In genomic region chr2:176423294-176423693, GRCm38 (mm10) we compare ENCODE assay signal across 8 mouse cellular contexts. TPM values are rescaled to one million over a fixed set of nuclear protein-coding genes. Genes with fewer than 3 reads are reported as not detected.
DNase-seq lines count a peak whose midpoint lies in the region; ATAC-seq lines count a peak whose summit lies in the region.
"Not testable (repeated sequence)": the region's sequence is repeated elsewhere in the genome, so short reads cannot be mapped to it uniquely, and the experiment has no call there.
"Had no signal": no experiment of that assay in that cellular context is flagged by ENCODE, and none has a peak within 500 bp of the region (broad histone marks: within the 10 kb centered on the region; RNA-seq: fewer than 3 reads in every experiment).

Gm14435 (plus strand) TSS chr2:176423594.

- WGBS in forebrain, embryonic 11.5 days, result no CpG with 5 or more reads among the region's 6 CpGs
- no CpG with 5 or more reads among the region's 6 CpGs for WGBS in heart, embryonic 12.5 days
- WGBS in hindbrain, embryonic 14.5 days, result no CpG with 5 or more reads among the region's 6 CpGs
- no CpG with 5 or more reads among the region's 6 CpGs for WGBS in midbrain, embryonic 14.5 days

- H3K27ac ChIP-seq in forebrain, embryonic 11.5 days (ENCODE audit: low read depth, low read length); heart, embryonic 12.5 days (ENCODE audit: poor library complexity, severe bottlenecking); hindbrain, embryonic 14.5 days; midbrain, embryonic 14.5 days (replicated peaks; ENCODE audit: low read depth, low read length): not testable (repeated sequence)

- H3K36me3 ChIP-seq in forebrain, embryonic 11.5 days (ENCODE audit: control insufficient read depth, insufficient read depth, low read length); heart, embryonic 12.5 days; hindbrain, embryonic 14.5 days (replicated peaks; ENCODE audit: control insufficient read depth, insufficient read depth); midbrain, embryonic 14.5 days (ENCODE audit: control insufficient read depth, insufficient read depth, low read length): not testable (repeated sequence)

- H3K9ac ChIP-seq in forebrain, embryonic 11.5 days (ENCODE audit: low read length); heart, embryonic 12.5 days; hindbrain, embryonic 14.5 days; midbrain, embryonic 14.5 days (replicated peaks; ENCODE audit: low read length): not testable (repeated sequence)

- DNase-seq in adrenal gland, postnatal 25 days; forebrain, embryonic 11.5 days (ENCODE audit: low spot score); hindbrain, embryonic 14.5 days (ENCODE audit: low spot score); layer of hippocampus, adult 8-10 months (ENCODE audit: low spot score in 2 of 2); left cerebral cortex, postnatal 4 days; midbrain, embryonic 14.5 days: not testable (repeated sequence)

- ATAC-seq in forebrain, embryonic 11.5 days (replicated peaks; ENCODE audit: low FRiP score); heart, embryonic 12.5 days (ENCODE audit: insufficient number of reproducible peaks, low FRiP score); hindbrain, embryonic 14.5 days (ENCODE audit: low FRiP score); midbrain, embryonic 14.5 days (ENCODE audit: low FRiP score, low TSS enrichment): not testable (repeated sequence)

- H3K9me3 ChIP-seq in forebrain, embryonic 11.5 days (ENCODE audit: control insufficient read depth, low read length); heart, embryonic 12.5 days (replicated peaks); hindbrain, embryonic 14.5 days (ENCODE audit: control insufficient read depth, low read length); midbrain, embryonic 14.5 days (ENCODE audit: control insufficient read depth, low read length): not testable (repeated sequence)

- not testable (repeated sequence) for H3K4me2 ChIP-seq in forebrain, embryonic 11.5 days (ENCODE audit: low read depth, low read length, severe bottlenecking); heart, embryonic 12.5 days; hindbrain, embryonic 14.5 days (replicated peaks); midbrain, embryonic 14.5 days (ENCODE audit: low read length)

- not testable (repeated sequence) for H3K27me3 ChIP-seq in forebrain, embryonic 11.5 days (ENCODE audit: control insufficient read depth, insufficient read depth, low read length); heart, embryonic 12.5 days (replicated peaks); hindbrain, embryonic 14.5 days (ENCODE audit: control insufficient read depth, insufficient read depth, low read length); midbrain, embryonic 14.5 days (ENCODE audit: control insufficient read depth, insufficient read depth, low read length)

- intact Hi-C loops in left cerebral cortex, postnatal 4 days (cut with DNase I), result not testable (repeated sequence)

- not testable (repeated sequence) for H3K4me3 ChIP-seq in forebrain, embryonic 11.5 days (ENCODE audit: low read depth, low read length); heart, embryonic 12.5 days; hindbrain, embryonic 14.5 days (replicated peaks; ENCODE audit: low read length); midbrain, embryonic 14.5 days (replicated peaks; ENCODE audit: low read depth, low read length)

- not testable (repeated sequence) for H3K4me1 ChIP-seq in forebrain, embryonic 11.5 days (replicated peaks; ENCODE audit: control insufficient read depth, insufficient read depth, low read length); heart, embryonic 12.5 days (replicated peaks); hindbrain, embryonic 14.5 days (replicated peaks; ENCODE audit: control insufficient read depth, insufficient read depth, low read length); midbrain, embryonic 14.5 days (ENCODE audit: control insufficient read depth, insufficient read depth, low read length)

RNA-seq across cellular contexts. Expression of gene Gm14435, which starts in this region (rescaled TPM):
- 10.3 and 21.4 TPM in 2 replicates for total RNA-seq in adrenal gland, postnatal 25 days (2021)
- 11.4 and 13.1 TPM in 2 replicates for polyA plus RNA-seq in forebrain, embryonic 11.5 days (2014; fragmentation: Nextera tagmentation; extraction: Ambion mirVana)
- 13.5 and 14.0 TPM in 2 replicates for polyA plus RNA-seq in heart, embryonic 12.5 days (2016; fragmentation: Nextera tagmentation; extraction: Ambion mirVana)
- polyA plus RNA-seq in hindbrain, embryonic 14.5 days (2014; fragmentation: Nextera tagmentation; extraction: Ambion mirVana), result 9.8 and 12.7 TPM in 2 replicates
- total RNA-seq in layer of hippocampus, adult 8-10 months (2022), result 10 to 100 TPM; 13.1 to 20.9 (median 18.7) TPM
- 10 to 100 TPM; 15.1 to 20.9 TPM for total RNA-seq in left cerebral cortex, postnatal 4 days (2021)
- 8.6 and 11.4 TPM in 2 replicates for polyA plus RNA-seq in midbrain, embryonic 14.5 days (2014; fragmentation: Nextera tagmentation; extraction: Ambion mirVana)
- polyA plus RNA-seq: macrophage had no signal
